Mouse (Mus musculus): ENCODE data around the gene Plekho2.

DNA sequence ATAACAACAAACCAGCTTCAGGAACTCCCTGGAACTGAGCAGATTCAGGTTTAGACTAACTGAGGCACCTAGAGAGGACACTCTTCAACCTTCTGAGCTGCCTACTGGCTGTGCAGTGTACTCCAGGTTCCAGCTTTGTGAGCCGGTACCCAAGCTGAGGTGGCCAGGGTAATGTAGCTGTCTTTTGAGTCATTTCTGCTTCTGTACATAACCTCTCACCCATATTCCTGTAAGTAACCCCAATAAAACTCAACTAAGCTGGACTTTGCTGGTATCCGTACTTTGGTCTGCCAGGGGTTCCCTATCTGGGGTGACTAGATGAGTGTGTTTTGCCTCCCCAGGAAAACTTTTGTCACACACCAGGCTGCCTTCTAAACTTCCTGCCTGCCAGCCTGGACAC, 15.1 kb downstream of the Plekho2 start:
- no peak for TF ChIP-seq CTCF (IDR thresholded peaks at IDR 0.05; ENCODE audit: extremely low read depth, insufficient read depth, insufficient read length, insufficient replicate concordance)
- no peak for TF ChIP-seq POLR2A (IDR thresholded peaks at IDR 0.05; ENCODE audit: low read depth, low read length)

All from spleen, adult 2 months (tissue).